Mouse (Mus musculus): ENCODE measurements around the gene Calm2. TPM values are rescaled to one million over a fixed set of nuclear protein-coding genes. Genes with fewer than 3 reads are reported as not detected.

The Calm2 gene
- polyA plus RNA-seq (2011; ENCODE audit: insufficient read length, low read depth, missing spikeins): 1,045 and 1,155 TPM in 2 replicates

DNA sequence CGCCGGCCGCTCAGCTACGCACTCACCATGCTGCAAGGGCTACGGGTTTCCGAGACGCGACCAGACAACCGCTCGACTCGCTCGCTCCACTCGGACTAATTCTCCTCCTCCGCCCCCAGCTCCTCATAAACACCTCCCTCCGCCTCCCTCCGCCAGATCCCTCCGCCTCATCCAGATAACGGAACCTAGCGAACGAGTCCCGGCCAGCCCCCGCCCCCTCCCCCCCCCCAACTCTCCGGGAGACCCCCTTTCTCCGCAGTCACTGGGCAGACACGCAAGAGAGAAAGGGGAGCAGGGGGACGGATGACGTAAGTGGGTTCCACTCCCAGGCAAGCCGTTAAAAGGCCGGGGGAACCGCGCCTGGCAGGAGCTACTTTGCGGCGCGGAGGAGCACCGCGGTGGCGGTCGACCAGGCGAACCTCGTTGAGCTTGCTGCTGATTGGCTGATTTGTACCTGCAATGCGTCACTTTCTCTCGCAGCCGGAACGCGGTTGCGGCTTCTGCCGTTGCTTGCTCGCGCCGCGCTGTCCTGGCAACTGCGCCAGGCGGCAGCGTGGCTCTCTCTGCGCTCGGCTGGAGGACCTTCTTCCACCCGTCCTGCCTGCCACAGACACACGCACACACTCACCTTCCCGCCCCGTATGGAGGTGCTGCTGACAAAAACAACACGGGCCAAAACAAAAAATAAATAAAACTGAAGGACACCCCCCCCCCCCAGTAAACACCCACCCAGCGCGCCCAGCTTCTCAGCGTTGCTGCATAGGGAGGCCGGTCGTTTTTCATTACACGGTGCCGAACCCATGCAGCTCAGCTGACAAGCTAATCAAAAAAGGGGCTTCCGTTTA lies at the start of gene Calm2:
Gene Calm2 (minus strand): TSS at position 169 of the 845 bp plus-strand sequence.
- H3K4me3 ChIP-seq (ENCODE audit: insufficient read depth, low read length): peak within 1 kb of the TSS; percentile 100
- peaks cover 7% of the 10 kb centered on the region for H3K4me1 ChIP-seq (ENCODE audit: control insufficient read depth, insufficient read depth, low read length)
- TF ChIP-seq CTCF (IDR thresholded peaks at IDR 0.05; ENCODE audit: borderline replicate concordance, insufficient read depth, low read length): no peak
- peak; percentile 100 for TF ChIP-seq POLR2A (IDR thresholded peaks at IDR 0.05; ENCODE audit: low read depth, low read length)
- peak within 1 kb of the TSS; percentile 66 for H3K27ac ChIP-seq (ENCODE audit: insufficient read depth, low read length)

DNA sequence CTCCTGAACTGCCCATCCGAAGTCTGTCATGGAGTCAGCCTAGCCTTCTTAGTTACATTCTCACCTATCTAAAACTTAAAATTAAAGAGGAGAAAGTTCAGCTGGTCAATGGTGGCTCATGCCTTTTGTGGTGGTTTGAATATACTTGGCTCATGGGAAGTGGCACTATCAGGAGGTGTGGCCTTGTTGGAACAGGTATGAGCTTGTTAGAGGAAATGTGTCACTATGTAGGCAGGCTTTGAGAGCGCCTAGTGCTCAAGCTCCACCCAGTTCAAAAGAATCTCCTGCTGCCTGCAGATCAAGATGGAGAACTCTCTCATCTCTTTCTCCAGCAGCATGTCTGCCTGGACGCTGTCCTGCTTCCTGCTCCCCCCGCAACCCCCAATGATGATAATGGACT lies 48.8 kb upstream of the Calm2 start:
- TF ChIP-seq POLR2A (IDR thresholded peaks at IDR 0.05; ENCODE audit: low read depth, low read length): no peak
- TF ChIP-seq CTCF (IDR thresholded peaks at IDR 0.05; ENCODE audit: borderline replicate concordance, insufficient read depth, low read length): no peak
- no peaks in the 10 kb centered on the region for H3K4me1 ChIP-seq (ENCODE audit: control insufficient read depth, insufficient read depth, low read length)
- no peak overlapping the region for H3K27ac ChIP-seq (ENCODE audit: insufficient read depth, low read length)
- no peak overlapping the region for H3K4me3 ChIP-seq (ENCODE audit: insufficient read depth, low read length)

GRCm38 (mm10) chr17:87494310-87494709 lies 47.6 kb upstream of the Calm2 start:
- TF ChIP-seq POLR2A (IDR thresholded peaks at IDR 0.05; ENCODE audit: low read depth, low read length): no peak
- no peak for TF ChIP-seq CTCF (IDR thresholded peaks at IDR 0.05; ENCODE audit: borderline replicate concordance, insufficient read depth, low read length)

GRCm38 (mm10) chr17:87492286-87492685 lies 45.6 kb upstream of the Calm2 start:
- H3K4me3 ChIP-seq (ENCODE audit: insufficient read depth, low read length): no peak overlapping the region
- H3K4me1 ChIP-seq (ENCODE audit: control insufficient read depth, insufficient read depth, low read length): no peaks in the 10 kb centered on the region
- TF ChIP-seq POLR2A (IDR thresholded peaks at IDR 0.05; ENCODE audit: low read depth, low read length) (no peak), CTCF (IDR thresholded peaks at IDR 0.05; ENCODE audit: borderline replicate concordance, insufficient read depth, low read length) (no peak)
- H3K27ac ChIP-seq (ENCODE audit: insufficient read depth, low read length): no peak overlapping the region

More at GRCm38 (mm10) chr17:87494310-87494709, 47.6 kb upstream of the Calm2 start:
- Histone ChIP-seq H3K4me3 (ENCODE audit: insufficient read depth, low read length) (no peak overlapping the region), H3K27ac (ENCODE audit: insufficient read depth, low read length) (no peak overlapping the region), H3K4me1 (ENCODE audit: control insufficient read depth, insufficient read depth, low read length) (no peaks in the 10 kb centered on the region)

GRCm38 (mm10) chr17:87490295-87490694 lies 43.6 kb upstream of the Calm2 start:
- H3K4me1 ChIP-seq (ENCODE audit: control insufficient read depth, insufficient read depth, low read length): no peaks in the 10 kb centered on the region
- no peak overlapping the region for H3K27ac ChIP-seq (ENCODE audit: insufficient read depth, low read length)
- no peak overlapping the region for H3K4me3 ChIP-seq (ENCODE audit: insufficient read depth, low read length)
- TF ChIP-seq CTCF (IDR thresholded peaks at IDR 0.05; ENCODE audit: borderline replicate concordance, insufficient read depth, low read length) (no peak), POLR2A (IDR thresholded peaks at IDR 0.05; ENCODE audit: low read depth, low read length) (no peak)

GRCm38 (mm10) chr17:87485751-87486150 lies 39.0 kb upstream of the Calm2 start:
- H3K4me1 ChIP-seq (ENCODE audit: control insufficient read depth, insufficient read depth, low read length): no peaks in the 10 kb centered on the region
- TF ChIP-seq CTCF (IDR thresholded peaks at IDR 0.05; ENCODE audit: borderline replicate concordance, insufficient read depth, low read length) (no peak), POLR2A (IDR thresholded peaks at IDR 0.05; ENCODE audit: low read depth, low read length) (no peak)
- H3K4me3 ChIP-seq (ENCODE audit: insufficient read depth, low read length): no peak overlapping the region
- H3K27ac ChIP-seq (ENCODE audit: insufficient read depth, low read length): no peak overlapping the region

DNA sequence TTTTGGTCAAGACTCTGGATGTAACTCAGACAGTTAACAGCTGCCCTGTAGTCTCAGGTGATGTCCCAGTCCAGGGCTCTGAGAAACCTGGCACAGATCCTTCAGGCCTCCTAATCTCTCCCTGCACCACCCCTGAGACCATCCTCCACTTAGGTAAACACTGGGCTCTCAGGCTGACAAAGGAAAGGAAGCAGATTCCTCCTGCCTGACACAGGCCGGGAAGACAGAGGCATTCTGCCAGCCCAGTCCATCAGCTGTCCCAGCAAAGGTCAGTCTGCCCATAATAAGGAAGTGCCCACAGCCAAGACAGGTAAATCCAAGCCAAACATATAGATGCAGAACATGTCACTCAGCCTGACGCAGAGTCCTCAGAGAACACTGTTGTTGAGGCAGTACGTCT lies 36.1 kb upstream of the Calm2 start:
- no peaks in the 10 kb centered on the region for H3K4me1 ChIP-seq (ENCODE audit: control insufficient read depth, insufficient read depth, low read length)
- H3K27ac ChIP-seq (ENCODE audit: insufficient read depth, low read length): no peak overlapping the region
- no peak for TF ChIP-seq POLR2A (IDR thresholded peaks at IDR 0.05; ENCODE audit: low read depth, low read length)
- TF ChIP-seq CTCF (IDR thresholded peaks at IDR 0.05; ENCODE audit: borderline replicate concordance, insufficient read depth, low read length): no peak
- H3K4me3 ChIP-seq (ENCODE audit: insufficient read depth, low read length): no peak overlapping the region

DNA sequence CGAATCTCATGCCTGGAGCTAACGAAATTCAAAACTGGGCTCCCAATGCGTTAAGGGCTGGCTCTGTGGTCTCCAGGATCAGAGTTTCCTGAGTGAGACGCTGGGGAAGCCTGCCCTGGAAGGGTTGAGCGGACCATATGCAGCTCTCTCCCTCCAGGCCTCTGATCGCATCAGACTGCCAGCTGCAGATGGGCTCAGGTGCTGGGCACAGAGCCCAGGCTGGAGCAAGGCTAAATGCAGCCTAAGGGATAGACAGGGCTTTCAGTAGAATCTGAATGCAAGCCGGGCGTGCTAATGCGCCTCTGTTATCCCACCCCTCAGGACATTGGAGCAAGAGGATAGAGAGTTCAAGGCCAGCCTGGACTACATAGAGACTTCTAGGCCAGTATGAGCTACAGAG lies 31.8 kb upstream of the Calm2 start:
- H3K27ac ChIP-seq (ENCODE audit: insufficient read depth, low read length): no peak overlapping the region
- no peak for TF ChIP-seq CTCF (IDR thresholded peaks at IDR 0.05; ENCODE audit: borderline replicate concordance, insufficient read depth, low read length)
- TF ChIP-seq POLR2A (IDR thresholded peaks at IDR 0.05; ENCODE audit: low read depth, low read length): no peak
- H3K4me1 ChIP-seq (ENCODE audit: control insufficient read depth, insufficient read depth, low read length): peaks cover 5% of the 10 kb centered on the region; the same call in 1 of the 2 replicates
- H3K4me3 ChIP-seq (ENCODE audit: insufficient read depth, low read length): no peak overlapping the region

DNA sequence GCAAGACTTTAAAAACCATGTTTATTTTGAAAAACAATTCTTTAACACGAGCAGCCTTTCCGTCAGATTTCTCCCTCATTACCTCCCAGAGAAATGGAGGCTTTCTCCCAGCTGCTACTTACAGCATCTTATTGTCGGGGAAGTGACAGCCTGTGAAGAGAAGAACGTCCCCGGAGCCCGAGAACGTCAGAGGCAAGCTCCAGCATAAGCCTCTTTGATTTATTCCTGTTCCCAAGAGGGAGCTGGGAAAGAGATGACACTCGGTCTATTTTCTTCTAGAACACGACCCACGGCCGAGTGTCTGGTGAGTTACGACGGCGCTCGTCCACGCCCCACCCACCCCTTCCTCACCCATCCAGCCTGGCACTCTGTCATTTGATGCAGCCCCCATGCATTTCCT lies 30.9 kb upstream of the Calm2 start:
- peaks cover 6% of the 10 kb centered on the region; the same call in 1 of the 2 replicates for H3K4me1 ChIP-seq (ENCODE audit: control insufficient read depth, insufficient read depth, low read length)
- H3K4me3 ChIP-seq (ENCODE audit: insufficient read depth, low read length): no peak overlapping the region
- TF ChIP-seq CTCF (IDR thresholded peaks at IDR 0.05; ENCODE audit: borderline replicate concordance, insufficient read depth, low read length) (no peak), POLR2A (IDR thresholded peaks at IDR 0.05; ENCODE audit: low read depth, low read length) (no peak)
- H3K27ac ChIP-seq (ENCODE audit: insufficient read depth, low read length): no peak overlapping the region

- Histone ChIP-seq H3K4me3 (ENCODE audit: insufficient read depth, low read length) (no peak overlapping the region), H3K27ac (ENCODE audit: insufficient read depth, low read length) (no peak overlapping the region), H3K4me1 (ENCODE audit: control insufficient read depth, insufficient read depth, low read length) (peaks cover 6% of the 10 kb centered on the region; the same call in 1 of the 2 replicates)
- TF ChIP-seq CTCF (IDR thresholded peaks at IDR 0.05; ENCODE audit: borderline replicate concordance, insufficient read depth, low read length): no peak
- TF ChIP-seq POLR2A (IDR thresholded peaks at IDR 0.05; ENCODE audit: low read depth, low read length): no peak
Measured at GRCm38 (mm10) chr17:87475356-87475755, 28.6 kb upstream of the Calm2 start.
